Mouse (Mus musculus) MEL (cell line): Measurements from ENCODE around the gene Golga1. TPM values are rescaled to one million over a fixed set of nuclear protein-coding genes. Genes with fewer than 3 reads are reported as not detected.

ENCODE experiments used
- DNase-seq: peaks from one replicate; pipeline ENCODE4 v3.0.0; 2011; ENCODE audit warnings: low read depth, low spot score
- H3K27ac ChIP-seq: 2 replicates; pipeline ENCODE4 v1.5.1; 2012; ENCODE audit warnings: low read depth, mild to moderate bottlenecking, control low read depth, low read length, moderate library complexity; ENCODE audit not compliant: control insufficient read depth
- H3K27me3 ChIP-seq, 2 experiments: fragments of 150-350 bp in 1 of 2; sonication (generic) in 1 of 2; 2 replicates each; pipeline ENCODE4 v1.6.1; 2012; ENCODE audit warnings: low read length in 2 of 2, mild to moderate bottlenecking in 2 of 2, improper control_type of control experiment in 1 of 2, moderate library complexity in 1 of 2; ENCODE audit not compliant: insufficient read depth in 2 of 2, control insufficient read depth in 1 of 2
- H3K36me3 ChIP-seq, 2 experiments: 2 replicates each; pipeline ENCODE4 v1.6.1; 2012 to 2014; ENCODE audit warnings: low read length in 2 of 2, improper control_type of control experiment in 1 of 2, inconsistent platforms in 1 of 2, mild to moderate bottlenecking in 1 of 2; ENCODE audit not compliant: insufficient read depth in 2 of 2, control insufficient read depth in 1 of 2
- H3K4me1 ChIP-seq, 2 experiments: fragments of 150-350 bp in 1 of 2; sonication (generic) in 1 of 2; 2 replicates each; pipeline ENCODE4 v1.6.1; 2012; ENCODE audit warnings: low read length in 2 of 2, improper control_type of control experiment in 1 of 2, mild to moderate bottlenecking in 1 of 2; ENCODE audit not compliant: insufficient read depth in 2 of 2, control insufficient read depth in 1 of 2
- H3K4me3 ChIP-seq, 2 experiments: fragments of 150-350 bp in 1 of 2; sonication (generic) in 1 of 2; 2 replicates each; pipeline ENCODE4 v1.5.1; 2012; ENCODE audit warnings: low read depth in 2 of 2, low read length in 2 of 2, mild to moderate bottlenecking in 2 of 2, moderate library complexity in 2 of 2, control low read depth in 1 of 2, improper control_type of control experiment in 1 of 2; ENCODE audit not compliant: control insufficient read depth in 1 of 2, insufficient read depth in 1 of 2
- H3K79me2 ChIP-seq: 2 replicates; pipeline ENCODE4 v1.6.1; 2012; ENCODE audit warnings: mild to moderate bottlenecking, low read length, moderate library complexity; ENCODE audit not compliant: control insufficient read depth, poor library complexity, insufficient read depth
- H3K9ac ChIP-seq: 2 replicates; pipeline ENCODE4 v1.6.1; 2012; ENCODE audit warnings: low read depth, mild to moderate bottlenecking, control low read depth, low read length, moderate library complexity; ENCODE audit not compliant: control insufficient read depth, poor library complexity, severe bottlenecking
- H3K9me3 ChIP-seq: fragments of 150-350 bp; sonication (generic); replicated peaks from 2 replicates; pipeline ENCODE4 v1.6.1; 2012; ENCODE audit warnings: mild to moderate bottlenecking, low read length, improper control_type of control experiment, moderate library complexity; ENCODE audit not compliant: insufficient read depth
- CHD1 ChIP-seq: IDR thresholded peaks from 2 replicates; pipeline ENCODE4 v1.6.1; 2012; ENCODE audit warnings: low read depth, mild to moderate bottlenecking, inconsistent platforms, low read length, improper control_type of control experiment
- CHD2 ChIP-seq: IDR thresholded peaks from 2 replicates; pipeline ENCODE4 v1.6.1; 2011; ENCODE audit warnings: low read length, improper control_type of control experiment
- E2F4 ChIP-seq: IDR thresholded peaks from 2 replicates; pipeline ENCODE4 v1.6.1; 2011; ENCODE audit warnings: low read depth, low read length, improper control_type of control experiment, borderline replicate concordance
- EP300 ChIP-seq, 2 experiments: IDR thresholded peaks; 2 replicates each; pipeline ENCODE4 v1.6.1; 2011; ENCODE audit warnings: improper control_type of control experiment in 2 of 2, low read length in 2 of 2, low read depth in 1 of 2, mild to moderate bottlenecking in 1 of 2
- ETS1 ChIP-seq: IDR thresholded peaks from 2 replicates; pipeline ENCODE4 v1.6.1; 2012; ENCODE audit warnings: low read depth, mild to moderate bottlenecking, inconsistent platforms, low read length, improper control_type of control experiment, moderate library complexity
- HCFC1 ChIP-seq: IDR thresholded peaks from 2 replicates; pipeline ENCODE4 v1.6.1; 2012; ENCODE audit warnings: low read depth, mild to moderate bottlenecking, inconsistent platforms, low read length, improper control_type of control experiment, moderate library complexity
- MAFK ChIP-seq: IDR thresholded peaks from 2 replicates; pipeline ENCODE4 v1.6.1; 2011; ENCODE audit warnings: low read depth, mild to moderate bottlenecking, low read length, improper control_type of control experiment, borderline replicate concordance
- MYB ChIP-seq: IDR thresholded peaks from 2 replicates; pipeline ENCODE4 v1.6.1; 2011; ENCODE audit warnings: mild to moderate bottlenecking, low read depth, low read length, improper control_type of control experiment
- NELFE ChIP-seq: IDR thresholded peaks from 2 replicates; pipeline ENCODE4 v1.6.1; 2011; ENCODE audit warnings: low read depth, low read length, improper control_type of control experiment
- NRF1 ChIP-seq: IDR thresholded peaks from 2 replicates; pipeline ENCODE4 v1.6.1; 2014; ENCODE audit warnings: low read depth, mild to moderate bottlenecking, inconsistent platforms, low read length, improper control_type of control experiment, moderate library complexity; ENCODE audit not compliant: poor library complexity, insufficient read depth, severe bottlenecking
- POLR2A ChIP-seq, 2 experiments: IDR thresholded peaks; 2 replicates each; pipeline ENCODE4 v1.6.1; 2011 to 2012; ENCODE audit warnings: low read length in 2 of 2, mild to moderate bottlenecking in 2 of 2, control low read depth in 1 of 2, improper control_type of control experiment in 1 of 2, low read depth in 1 of 2, moderate library complexity in 1 of 2; ENCODE audit not compliant: control insufficient read depth in 1 of 2, insufficient read depth in 1 of 2, poor library complexity in 1 of 2
- POLR2AphosphoS2 ChIP-seq: IDR thresholded peaks from 2 replicates; pipeline ENCODE4 v1.6.1; 2011; ENCODE audit warnings: low read length, improper control_type of control experiment
- POLR2AphosphoS5 ChIP-seq: IDR thresholded peaks from 2 replicates; pipeline ENCODE4 v1.6.1; 2012; ENCODE audit warnings: low read depth, borderline replicate concordance, mild to moderate bottlenecking, inconsistent platforms, low read length, moderate library complexity, mixed read lengths
- SMC3 ChIP-seq: IDR thresholded peaks from 2 replicates; pipeline ENCODE4 v1.6.1; 2011; ENCODE audit warnings: low read depth, low read length, improper control_type of control experiment
- UBTF ChIP-seq: IDR thresholded peaks from 2 replicates; pipeline ENCODE4 v1.6.1; 2012; ENCODE audit warnings: low read depth, mild to moderate bottlenecking, inconsistent platforms, low read length, improper control_type of control experiment, moderate library complexity, borderline replicate concordance; ENCODE audit not compliant: insufficient read depth
- ZNF384 ChIP-seq: IDR thresholded peaks from 2 replicates; pipeline ENCODE4 v1.6.1; 2012; ENCODE audit warnings: low read depth, mild to moderate bottlenecking, inconsistent platforms, low read length, improper control_type of control experiment
- polyA plus RNA-seq, 2 experiments: library from polyadenylated mRNA; stranded (reverse) in 1 of 2; unstranded in 1 of 2; fragments of >175 nt in 1 of 2; fragments of >200 nt in 1 of 2; gene quantifications; 2 replicates each; pipeline versions ENCODE4 v1.2.1 to v1.2.4; 2012; ENCODE audit warnings: low replicate concordance in 2 of 2, low read depth in 1 of 2; ENCODE audit not compliant: insufficient read length in 2 of 2, insufficient read depth in 1 of 2, missing spikeins in 1 of 2
- total RNA-seq: library from RNA; depleted of rRNA; stranded (reverse); fragments of 300-350 nt; gene quantifications from 2 replicates; pipeline ENCODE4 v1.2.3, GENCODE M21; 2012

The Golga1 gene
- total and polyA plus RNA-seq, 3 experiments: 7.3 to 12.9 TPM; not detected in 1

- DNase-seq: peak; percentile 53
- Histone ChIP-seq H3K79me2 (peaks cover 38% of the 10 kb centered on the region), H3K9ac (no peak overlapping the region), H3K36me3 (peaks cover 0 to 13% of the 10 kb centered on the region in 2 experiments; a peak in 3 of 4 replicates), H3K4me3 (no peak overlapping the region), H3K4me1 (peaks cover 0 to 11% of the 10 kb centered on the region in 2 experiments; a peak in 3 of 4 replicates), H3K27me3 (no peaks in the 10 kb centered on the region), H3K9me3 (no peaks in the 10 kb centered on the region), H3K27ac (no peak overlapping the region)
- TF ChIP-seq E2F4 (no peak), SMC3 (0 out of 2 replicates have a peak, but pooled peaks have one; percentile 1), ZNF384 (no peak), HCFC1 (0 out of 2 replicates have a peak, but pooled peaks have one; percentile 17), UBTF (no peak), EP300 (IDR thresholded peaks at IDR 0.05; ENCODE audit: low read depth in 1 of 2, low read length in 2 of 2) (peak in 1 of 2 experiments; percentile 21; a peak in 1 of 4 replicates), NRF1 (no peak), POLR2AphosphoS2 (peak; percentile 41), POLR2AphosphoS5 (no peak), MYB (0 out of 2 replicates have a peak, but pooled peaks have one; percentile 6), CHD1 (no peak), NELFE (peak; percentile 15; the same call in 1 of the 2 replicates)
These were observed 64.8 kb downstream of the Golga1 start for GRCm38 (mm10) chr2:39000587-39000919.

- H3K4me3 ChIP-seq: no peak overlapping the region
- H3K27ac ChIP-seq: no peak overlapping the region
- TF ChIP-seq CHD2: peak; percentile 46; the same call in 1 of the 2 replicates
- TF ChIP-seq ETS1: no peak
- peak; percentile 4 to 66; a peak in 2 of 4 replicates for TF ChIP-seq POLR2A (IDR thresholded peaks at IDR 0.05; ENCODE audit: control insufficient read depth in 1 of 2, insufficient read depth in 1 of 2, low read depth in 1 of 2, low read length in 2 of 2, poor library complexity in 1 of 2)
- TF ChIP-seq ZNF384: no peak
- peak; percentile 92 for TF ChIP-seq POLR2AphosphoS2
- TF ChIP-seq SMC3: peak; percentile 3; the same call in 1 of the 2 replicates
- TF ChIP-seq NRF1: no peak
- TF ChIP-seq MAFK: no peak
- 0 out of 2 replicates have a peak, but pooled peaks have one; percentile 37 for TF ChIP-seq HCFC1
- peak; percentile 39; the same call in 1 of the 2 replicates for TF ChIP-seq NELFE
- 0 out of 2 replicates have a peak, but pooled peaks have one; percentile 31 for TF ChIP-seq MYB
- H3K9me3 ChIP-seq: no peaks in the 10 kb centered on the region
- peaks cover 0 to 13% of the 10 kb centered on the region in 2 experiments; a peak in 3 of 4 replicates for H3K36me3 ChIP-seq
- no peak for DNase-seq
- peaks cover 0 to 11% of the 10 kb centered on the region in 2 experiments; a peak in 3 of 4 replicates for H3K4me1 ChIP-seq
- peaks cover 34% of the 10 kb centered on the region for H3K79me2 ChIP-seq
- no peak overlapping the region for H3K9ac ChIP-seq
- no peaks in the 10 kb centered on the region for H3K27me3 ChIP-seq
These were observed 65.3 kb downstream of the Golga1 start for GRCm38 (mm10) chr2:38999910-39000586.
